Mouse (Mus musculus) adrenal gland, adult 8-10 months (tissue): Measurements from ENCODE around the gene Cmya5. TPM values are rescaled to one million over a fixed set of nuclear protein-coding genes. Genes with fewer than 3 reads are reported as not detected.

Source experiments
- DNase-seq: peaks from one replicate; pipeline ENCODE4 v3.0.0; 2022
- total RNA-seq, 4 experiments: library from RNA; stranded (reverse); gene quantifications; 2 replicates each; pipeline ENCODE4 v1.2.4; 2022

Cmya5 gene
- total RNA-seq, 4 experiments from 2014 or later = 0.23 to 0.65 (median 0.43) TPM

DNA sequence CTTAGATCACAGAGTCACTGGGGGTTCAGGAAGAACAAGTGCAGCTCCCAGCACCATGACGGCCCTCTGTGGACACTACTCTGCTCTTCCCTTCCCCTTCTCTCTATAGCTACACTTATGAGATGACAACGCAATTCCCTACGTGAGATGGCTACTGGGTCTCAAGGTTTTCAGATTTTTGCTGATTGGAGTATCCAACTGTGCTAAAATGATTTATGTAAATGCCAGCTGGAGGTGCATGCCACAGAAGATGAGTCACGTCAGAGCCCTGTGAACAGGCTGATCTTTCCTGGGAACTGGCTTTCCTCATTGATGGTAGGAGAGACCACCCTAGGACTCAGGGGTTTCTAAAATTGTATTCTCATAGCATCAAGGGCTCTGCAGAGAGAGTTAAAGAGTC lies 83.2 kb downstream of the Cmya5 start:
- DNase-seq = no peak

DNA sequence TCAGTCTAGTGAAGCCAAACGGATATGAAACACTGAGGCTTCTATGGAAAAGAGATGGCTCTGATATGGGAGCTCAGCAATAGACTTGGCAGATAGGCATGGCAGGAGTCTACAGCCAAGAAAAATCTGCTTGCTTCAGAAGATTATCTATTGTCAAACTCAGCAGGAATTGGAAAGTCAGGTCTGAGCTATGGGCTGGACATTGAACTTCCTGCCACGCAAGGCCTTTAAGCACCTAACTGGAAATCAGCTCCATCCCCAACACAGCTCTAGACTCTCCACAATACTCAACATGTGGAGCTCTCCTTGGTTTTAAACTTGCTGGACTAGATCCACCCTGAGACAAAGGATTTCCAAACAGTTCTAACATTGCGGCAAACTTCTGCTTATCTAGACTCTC lies 84.1 kb downstream of the Cmya5 start:
- no peak for DNase-seq

DNA sequence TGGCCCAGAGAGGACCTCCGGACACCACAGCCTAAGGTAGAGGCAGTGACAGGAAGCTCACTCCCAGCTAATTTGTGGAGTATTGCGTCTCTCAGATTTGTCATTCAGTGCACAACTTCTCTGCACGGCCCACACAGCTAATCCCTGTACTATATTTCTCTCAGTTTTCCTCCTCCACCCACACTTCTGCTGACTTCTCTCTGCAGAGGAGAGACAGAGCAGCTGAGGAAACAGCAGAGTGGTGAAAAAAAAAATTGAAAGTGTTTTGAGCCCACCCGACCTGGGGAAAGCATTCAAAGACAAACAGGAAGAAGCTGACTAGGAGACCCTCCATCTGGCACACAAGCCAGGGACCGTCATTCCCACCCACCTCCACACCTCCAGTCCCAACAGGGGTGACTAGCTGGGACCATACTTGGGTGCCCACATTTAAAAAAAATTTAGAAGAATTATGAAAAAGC lies 85.9 kb downstream of the Cmya5 start:
- DNase-seq = no peak

DNA sequence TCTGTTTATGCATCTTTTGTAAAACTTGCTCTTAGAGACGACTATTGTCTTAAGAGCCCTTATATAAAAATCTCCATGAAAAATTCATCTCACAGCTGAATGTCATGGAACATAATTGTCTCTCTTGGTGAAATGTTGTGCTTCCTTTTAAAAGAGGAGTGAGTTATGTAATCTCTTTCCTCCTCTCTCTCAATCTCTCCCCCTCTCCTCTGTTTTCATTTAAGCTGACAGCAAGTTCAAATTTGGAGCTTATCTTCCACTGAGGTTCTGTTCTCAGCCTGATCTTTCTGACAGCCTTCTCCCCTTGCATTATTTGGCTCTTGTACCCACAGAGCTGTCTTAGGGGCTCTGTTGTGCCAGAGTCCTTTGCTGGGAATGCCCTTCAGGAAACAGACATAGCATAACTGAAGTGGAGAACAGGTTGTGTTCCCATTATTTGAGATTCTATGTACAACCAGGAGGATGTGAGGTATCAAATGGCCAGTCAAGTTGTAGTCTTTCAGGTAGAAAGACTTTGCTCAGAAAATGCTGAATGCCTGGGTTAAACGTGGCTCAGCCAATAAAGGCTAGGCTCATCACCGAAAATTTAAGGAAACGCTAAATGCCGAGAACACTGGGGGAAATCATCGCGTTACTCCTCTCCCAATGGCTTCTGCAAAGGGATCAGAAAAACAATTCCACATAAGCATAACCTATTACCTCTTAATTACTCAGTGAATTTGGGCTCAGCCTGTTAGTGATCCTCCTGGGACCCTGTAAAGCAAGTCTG lies 86.8 kb downstream of the Cmya5 start:
- no peak for DNase-seq

DNA sequence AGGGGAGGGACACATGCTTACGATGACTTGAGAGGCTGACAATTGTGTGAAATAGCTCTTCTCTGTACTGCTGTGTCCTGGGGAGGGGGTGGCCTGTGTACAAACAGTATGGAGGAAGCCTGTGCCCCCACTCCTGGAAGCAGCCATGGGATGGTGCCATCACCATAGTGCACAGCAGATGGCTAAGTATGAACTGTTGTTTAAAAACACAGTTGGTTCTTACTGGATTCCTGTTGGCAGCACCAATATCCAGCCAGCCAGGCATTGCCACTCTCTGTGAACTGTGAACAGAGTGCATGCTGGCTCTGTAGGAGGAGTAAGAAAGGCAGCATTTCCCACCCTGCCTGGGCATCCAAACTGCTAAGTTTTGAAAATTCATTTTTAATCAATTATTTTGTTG lies 88.4 kb downstream of the Cmya5 start:
- no peak for DNase-seq

DNA sequence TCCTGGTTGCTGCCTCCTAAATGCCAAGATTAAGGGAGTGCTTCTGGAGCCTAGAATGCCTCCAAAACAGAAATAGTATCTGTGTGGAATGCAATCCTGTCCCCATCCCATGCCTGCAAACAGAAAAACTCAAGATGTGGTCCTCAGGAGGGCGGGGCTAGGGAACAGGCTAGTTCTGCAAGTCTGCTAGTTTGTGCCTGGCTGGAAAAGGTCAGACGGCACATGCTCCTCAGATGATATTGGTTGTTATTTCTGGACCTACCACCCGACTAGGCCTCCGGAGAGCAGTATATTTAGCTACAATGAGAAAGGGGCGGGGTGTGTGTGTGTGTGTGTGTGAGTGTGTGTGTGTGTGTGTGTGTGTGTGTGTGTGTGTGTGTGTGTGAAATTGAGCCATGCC lies 93.0 kb downstream of the Cmya5 start:
- no peak for DNase-seq

DNA sequence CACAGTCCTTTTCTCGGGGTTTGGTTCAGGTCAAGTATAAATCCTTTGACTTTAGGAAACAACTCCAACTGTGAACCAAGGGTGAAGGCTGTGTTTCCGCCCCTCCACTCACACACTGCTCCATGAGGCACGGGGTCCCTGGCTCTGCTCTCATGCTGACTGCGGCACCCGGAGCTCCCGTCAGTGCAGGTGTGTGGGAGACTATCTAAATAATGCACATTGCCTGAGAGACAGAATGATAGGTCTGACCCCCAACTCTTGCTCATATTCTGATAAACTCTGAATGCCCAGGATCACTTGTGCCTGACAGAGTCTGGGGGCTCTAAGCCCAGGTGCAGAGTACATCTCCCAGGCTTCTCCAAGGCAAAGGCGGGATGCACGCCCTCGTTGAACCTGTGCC lies 103.5 kb downstream of the Cmya5 start:
- no peak for DNase-seq

DNA sequence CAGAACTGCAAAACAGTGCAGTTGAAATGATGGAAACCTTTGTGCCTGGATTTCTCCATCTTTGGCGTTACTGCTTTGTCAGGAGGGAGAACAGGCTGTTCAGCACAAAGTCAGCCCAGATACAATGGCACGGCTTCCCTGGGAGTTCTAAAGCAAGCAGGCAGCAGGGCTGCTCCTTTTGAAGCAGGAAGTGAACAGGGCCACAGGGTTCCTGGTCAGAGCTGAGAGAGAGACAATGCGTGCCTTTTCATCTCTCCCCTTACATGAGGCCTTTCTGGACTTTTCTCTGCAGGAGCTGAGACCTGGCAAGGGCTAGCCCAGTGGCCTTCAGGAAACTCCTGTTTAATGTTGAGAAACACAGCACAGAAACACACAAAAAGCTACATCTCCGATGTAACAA lies 108.3 kb downstream of the Cmya5 start:
- no peak for DNase-seq

DNA sequence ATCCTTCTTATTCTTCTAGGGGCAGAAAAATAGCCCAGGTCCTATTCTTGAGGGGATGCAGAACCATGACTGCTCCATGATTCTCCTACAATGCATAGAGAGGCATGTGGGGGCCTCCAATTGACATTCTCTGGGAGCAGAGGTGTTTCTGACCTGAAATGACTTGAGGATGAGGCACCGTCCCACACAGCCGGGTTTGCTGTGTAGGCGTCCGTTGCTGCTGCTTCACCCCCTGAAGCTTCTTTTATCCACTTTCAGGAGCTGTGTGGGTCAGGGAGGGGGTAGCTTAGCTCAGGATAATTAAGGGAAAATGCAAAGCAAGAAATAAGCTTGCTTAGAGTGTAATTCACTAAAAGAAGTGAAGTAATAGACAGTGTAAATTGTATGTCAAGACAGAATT lies 115.2 kb downstream of the Cmya5 start:
- no peak for DNase-seq

DNA sequence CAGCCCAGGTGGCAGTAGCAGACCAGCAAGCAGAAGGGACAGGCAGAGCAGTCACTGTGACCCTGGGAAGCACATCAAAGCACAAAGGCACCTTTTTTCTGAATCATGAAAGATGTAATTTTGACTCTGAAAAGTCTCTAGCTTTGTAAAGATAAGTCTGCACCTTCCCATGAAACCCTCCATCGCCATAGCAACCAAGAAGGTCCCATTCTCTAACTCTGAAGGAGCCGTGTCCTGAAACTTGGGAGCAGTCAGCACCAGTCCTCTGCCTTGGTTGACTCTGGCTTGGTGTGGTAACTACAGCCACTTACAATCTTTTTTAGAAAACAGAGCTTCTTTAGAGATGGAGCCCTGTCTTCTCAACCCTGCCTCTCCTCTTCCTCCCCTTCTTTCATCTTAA lies 119.7 kb downstream of the Cmya5 start:
- no peak for DNase-seq

DNA sequence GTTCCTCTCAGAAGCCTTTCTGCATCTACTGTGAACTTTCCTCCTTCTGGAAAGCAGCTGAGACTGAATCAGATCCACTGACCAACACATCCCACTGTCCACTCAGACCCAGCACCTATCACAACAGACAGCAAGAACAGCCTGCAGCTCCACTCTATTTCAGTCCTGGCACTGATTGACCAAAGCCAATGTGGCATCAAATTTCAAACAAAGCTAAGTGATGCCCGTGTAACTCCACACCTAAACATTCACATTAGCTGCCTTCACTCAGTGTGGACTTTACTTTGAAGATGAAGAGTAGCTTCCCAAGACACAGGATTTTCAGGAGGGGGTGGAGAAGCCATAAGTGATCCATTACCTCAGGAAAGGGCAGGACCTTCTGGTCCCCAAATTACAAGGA lies 122.4 kb downstream of the Cmya5 start:
- no peak for DNase-seq

DNA sequence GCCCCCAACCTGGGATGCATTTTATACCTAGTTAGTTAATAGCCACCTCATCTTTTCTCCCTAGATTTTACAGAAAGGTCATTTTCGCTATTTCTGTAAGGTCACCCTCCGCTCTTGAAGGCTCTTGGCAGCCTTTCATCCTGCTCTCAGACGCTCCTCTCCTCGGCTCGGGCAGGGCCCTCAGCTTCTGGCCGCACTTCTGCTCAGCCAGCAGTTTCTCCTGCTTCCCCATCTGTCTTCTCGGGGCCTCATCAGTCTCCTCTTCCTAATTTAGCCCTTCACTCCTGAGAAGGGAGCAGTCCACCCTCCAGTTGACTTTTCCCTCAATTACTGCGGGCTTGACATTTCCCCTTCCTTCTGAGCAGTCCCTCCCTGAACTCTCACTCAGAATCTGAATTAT lies 131.6 kb downstream of the Cmya5 start:
- no peak for DNase-seq

DNA sequence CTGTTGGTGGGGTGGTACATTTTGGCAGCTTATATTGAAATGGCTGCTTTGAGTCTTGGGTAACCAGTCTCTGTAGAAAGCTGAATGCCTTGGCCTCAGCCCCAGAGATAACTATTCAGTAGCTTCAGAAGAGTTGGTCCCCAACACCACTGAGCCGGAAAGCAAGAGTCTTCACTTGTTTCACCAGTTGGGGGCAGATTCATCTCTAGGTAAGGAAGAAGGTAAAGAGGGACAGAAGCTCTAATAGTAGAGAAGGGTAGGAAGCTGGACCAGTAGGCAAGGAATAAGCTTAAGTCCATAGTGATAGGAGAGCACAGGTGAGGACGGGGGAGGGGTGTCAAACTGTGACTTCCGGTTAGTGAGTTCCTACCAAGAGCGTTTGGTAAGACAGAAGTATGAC lies 133.2 kb downstream of the Cmya5 start:
- DNase-seq = no peak

DNA sequence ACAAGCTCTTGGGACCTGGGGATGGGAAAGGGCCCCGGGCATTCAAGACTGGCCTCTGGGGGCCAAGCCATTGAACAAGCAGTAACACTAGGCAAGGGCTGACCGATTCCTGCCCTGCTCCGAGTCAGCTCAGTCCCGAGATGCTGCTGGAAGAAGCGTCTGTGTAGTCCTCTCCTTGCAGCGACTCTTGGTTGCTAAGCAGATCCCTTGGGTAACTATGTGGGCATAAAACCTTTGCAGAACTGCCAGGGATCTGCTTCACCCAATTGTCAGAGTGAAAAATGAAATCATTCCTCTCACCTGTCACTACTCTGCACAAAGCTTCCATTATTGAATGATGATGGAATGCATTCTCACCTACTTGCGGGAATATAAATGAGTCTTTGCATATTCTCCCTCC lies 134.0 kb downstream of the Cmya5 start:
- no peak for DNase-seq

DNA sequence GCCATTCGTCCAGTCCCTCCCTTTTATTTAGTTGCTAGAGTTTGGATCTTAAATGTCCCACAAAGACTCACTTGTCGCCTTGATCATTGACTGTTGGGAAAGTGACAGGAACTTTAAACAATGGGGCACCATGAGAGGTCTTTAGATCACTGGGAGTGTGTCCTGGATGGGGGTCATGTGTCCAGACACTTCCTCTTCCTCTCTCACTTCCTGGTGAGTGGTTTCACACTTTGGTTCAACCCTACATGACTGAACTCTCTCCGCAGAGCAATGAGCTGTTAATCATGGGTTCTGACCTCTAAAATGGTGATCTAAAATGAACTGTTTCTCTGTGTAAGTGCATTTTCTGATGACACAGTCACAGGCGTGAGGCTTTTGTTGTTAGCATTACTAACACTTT lies 137.4 kb downstream of the Cmya5 start:
- no peak for DNase-seq

DNA sequence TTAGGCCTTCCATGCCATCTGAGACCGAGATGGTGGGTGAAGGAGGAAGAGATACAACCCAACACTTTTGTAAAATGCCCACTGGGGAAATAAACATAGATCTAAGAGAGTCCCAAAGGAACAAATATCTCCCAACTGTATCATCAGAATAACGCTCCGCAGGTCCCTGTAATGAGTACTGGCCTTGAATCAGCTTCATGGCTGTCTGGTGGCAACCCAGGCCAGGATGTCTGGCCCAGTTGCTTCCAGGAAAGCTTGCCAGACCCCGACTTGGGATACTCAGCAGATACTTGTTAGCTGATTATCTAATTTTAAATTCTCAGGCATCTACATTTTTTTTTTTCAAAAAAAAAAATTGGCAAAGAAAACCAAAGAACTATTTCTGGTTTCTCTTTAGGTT lies 138.2 kb downstream of the Cmya5 start:
- no peak for DNase-seq

DNA sequence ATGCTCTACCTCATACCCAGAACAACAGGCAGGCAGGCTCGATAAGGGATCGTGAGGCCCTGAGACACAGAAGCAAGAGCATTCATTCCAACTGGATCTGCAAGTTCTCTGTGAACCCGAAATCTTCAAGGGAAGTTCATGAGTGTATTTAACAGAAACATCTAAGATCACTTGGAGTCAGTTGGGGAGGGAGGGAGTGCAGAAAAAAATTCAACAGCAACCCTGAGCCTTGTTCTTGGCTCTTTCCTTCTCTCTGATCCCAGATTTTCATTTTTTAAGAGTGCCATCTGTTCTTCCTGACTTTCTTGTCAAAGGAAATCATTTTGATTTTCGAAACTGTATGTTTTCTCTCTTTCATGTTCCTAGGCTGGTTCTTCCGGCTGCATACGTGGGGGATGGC lies 140.5 kb downstream of the Cmya5 start:
- no peak for DNase-seq

DNA sequence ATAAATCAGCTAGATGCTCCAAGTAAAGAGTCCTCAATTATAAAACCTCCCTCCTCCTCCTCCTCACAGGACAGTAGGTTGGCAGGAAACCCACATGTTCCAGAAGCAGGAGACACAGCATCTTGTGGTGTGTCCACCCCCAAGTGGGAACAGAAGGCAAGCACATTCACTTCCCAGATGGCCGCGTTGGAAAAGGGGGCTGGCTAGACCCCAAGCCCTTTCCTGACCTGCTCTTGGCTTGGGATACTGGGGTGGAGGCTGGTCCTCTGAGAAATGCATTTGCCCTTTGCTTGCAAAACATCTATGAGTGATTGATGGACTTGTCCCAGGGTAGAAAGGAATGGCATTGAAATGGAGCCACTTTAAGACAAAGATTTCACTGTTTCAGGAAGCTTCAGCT lies 142.1 kb downstream of the Cmya5 start:
- peak; percentile 12 for DNase-seq

DNA sequence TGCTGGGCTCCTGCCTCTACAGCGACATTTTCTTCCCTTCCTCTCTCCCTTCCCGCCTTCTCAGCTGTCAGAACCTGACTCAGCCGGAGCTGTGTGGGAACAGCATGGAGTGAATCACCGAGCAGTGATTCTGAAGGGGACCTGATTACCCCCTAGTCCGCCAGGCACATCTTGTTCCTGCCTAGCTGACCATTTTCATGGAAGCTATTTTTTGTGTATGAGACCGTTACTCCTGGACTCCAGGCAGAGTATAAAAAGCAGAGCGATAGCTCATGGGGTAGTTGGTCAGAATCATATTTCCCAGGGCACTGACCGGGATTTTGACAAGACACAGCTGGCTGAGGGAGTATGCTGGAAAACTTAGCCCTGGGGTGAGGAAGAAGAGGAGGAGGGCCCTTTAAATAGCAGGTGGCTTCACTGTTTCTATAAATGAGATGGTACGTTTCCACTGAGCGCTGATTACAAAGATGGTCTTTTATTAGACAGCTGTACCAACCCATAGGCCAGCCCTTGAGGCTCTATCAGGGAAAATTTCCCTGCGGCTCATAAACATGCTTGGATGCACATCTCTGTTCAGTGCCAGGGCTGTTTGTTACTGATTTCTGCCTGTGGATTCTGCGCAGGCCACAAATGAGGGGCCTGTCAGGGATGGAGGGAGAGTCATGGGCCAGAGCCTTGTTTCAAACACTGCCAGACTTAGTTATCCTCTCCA lies 143.7 kb downstream of the Cmya5 start:
- DNase-seq = no peak

DNA sequence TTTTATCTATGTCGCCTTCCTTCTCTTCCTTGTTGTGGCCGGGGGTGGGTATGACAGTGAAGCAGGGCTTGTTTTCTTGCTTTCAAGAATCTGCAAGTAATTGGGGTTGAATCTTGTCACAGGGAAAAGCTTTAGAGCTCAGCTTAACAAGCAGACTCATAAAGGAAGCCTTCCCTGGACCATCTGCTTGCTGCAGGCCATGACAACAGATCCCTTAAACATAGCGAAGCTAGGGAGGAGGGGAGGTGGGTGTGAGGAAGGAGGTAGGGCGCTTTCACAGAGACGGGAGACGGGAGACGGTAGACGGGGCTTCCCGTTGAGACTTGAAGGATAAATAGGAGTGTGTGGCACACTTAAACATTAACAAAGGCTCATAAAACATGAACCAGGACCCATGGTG lies 144.7 kb downstream of the Cmya5 start:
- DNase-seq = no peak

DNA sequence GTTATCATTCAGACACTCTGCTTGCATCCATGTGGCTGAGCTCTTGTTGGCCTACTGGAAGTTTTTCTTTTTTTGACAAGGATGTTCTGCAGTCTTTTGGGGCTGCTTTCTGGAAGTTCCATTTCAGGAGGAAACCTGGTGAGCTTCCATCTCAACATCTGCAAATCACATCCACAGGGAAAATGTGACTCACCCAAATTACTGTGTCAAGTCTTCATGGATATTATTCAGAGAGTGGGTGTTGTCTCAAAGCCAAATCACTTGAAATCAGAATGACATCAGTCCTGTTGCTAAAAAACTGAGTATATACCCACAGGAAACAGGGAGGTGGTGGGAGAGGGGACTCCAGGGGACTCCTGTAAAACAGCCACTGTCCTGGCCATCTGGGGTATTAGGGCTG lies 149.8 kb downstream of the Cmya5 start:
- no peak for DNase-seq

DNA sequence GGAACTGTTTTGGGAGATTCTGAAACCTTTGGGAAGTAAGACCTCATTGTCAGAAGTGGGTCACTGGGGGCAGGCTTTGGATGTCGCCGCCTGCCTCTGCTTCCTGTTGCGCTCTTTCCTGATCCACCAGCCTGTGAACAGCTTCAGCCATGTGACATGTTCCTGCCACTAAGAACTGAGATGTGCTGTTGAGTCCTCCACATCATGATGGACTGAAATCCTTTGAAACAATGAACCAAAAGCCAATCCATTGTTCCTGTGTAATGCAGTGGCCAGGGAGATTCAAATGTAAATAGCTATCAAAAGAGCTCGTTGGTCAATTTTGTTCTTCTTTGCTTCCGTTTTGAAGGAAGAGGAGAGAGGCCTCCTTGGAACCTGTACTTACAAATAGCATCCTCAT lies 151.7 kb downstream of the Cmya5 start:
- DNase-seq = no peak
